Mouse (Mus musculus): ENCODE results near the gene Zmiz1. TPM values are rescaled to one million over a fixed set of nuclear protein-coding genes. Genes with fewer than 3 reads are reported as not detected.
A peak's percentile ranks its signal among the peaks of the same experiment; 100 is the strongest.

Gene Zmiz1
- polyA plus RNA-seq, 1 experiment from 2014 or later, result 4.3 TPM

DNA sequence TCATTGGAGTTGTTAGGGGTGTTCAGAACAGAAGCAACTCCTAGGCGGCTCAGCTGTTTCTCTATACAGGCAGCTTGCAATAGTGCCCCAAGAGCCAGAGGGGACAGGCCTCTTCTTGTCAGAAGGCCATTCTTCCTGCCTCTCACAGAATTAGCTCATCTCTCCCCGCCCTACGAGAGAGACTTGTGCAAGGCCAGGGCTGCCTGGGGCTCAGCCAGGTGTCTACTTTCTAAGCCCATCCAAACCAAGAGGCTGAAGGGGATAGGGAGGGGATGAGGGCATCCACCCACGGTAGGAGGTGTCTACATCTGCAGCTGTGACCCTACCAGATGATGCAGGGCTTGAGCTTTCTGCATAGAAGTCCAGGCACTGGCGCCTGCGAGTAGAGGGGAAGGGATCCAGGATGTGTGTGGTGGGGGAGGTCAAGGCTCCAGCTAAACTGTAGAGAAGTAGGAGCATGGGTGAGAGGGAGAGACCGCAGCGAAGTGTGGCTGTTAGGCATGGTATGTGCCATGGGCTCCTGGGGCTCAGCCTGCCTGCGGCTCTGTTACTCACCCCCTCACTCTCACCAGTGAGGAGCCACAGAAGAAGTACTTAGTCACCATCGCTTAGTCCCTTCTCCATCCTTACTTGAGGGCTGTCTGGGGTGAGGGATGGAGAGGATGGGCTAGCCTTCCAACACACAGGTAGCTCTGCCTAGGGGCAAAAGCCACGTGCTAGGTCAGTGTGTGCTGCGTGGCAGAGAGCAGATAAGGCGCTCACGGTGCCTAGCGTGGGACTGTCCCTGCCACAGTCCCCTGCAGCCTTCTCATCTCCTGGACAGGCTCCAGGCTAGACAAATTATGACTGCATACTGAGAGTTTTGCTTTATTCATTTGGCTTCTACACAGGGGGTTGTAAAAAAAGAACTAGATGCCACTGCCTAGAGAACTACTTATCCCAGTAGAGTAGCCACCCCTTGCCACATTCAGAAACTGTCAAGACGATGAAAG, 130.3 kb downstream of the Zmiz1 start:
- peak overlapping the region; percentile 66; the same call in 1 of the 2 replicates for H3K27ac ChIP-seq (ENCODE audit: low read depth)
- no peak overlapping the region for H3K4me3 ChIP-seq (ENCODE audit: low read depth, low read length)
- peaks cover 16% of the 10 kb centered on the region; the same call in 1 of the 2 replicates for H3K36me3 ChIP-seq (replicated peaks; ENCODE audit: insufficient read depth, low read length)
- no peaks in the 10 kb centered on the region for H3K9me3 ChIP-seq (ENCODE audit: low read length)
- TF ChIP-seq CTCF (IDR thresholded peaks at IDR 0.05; ENCODE audit: low read depth), result no peak
- no peak for TF ChIP-seq EP300 (IDR thresholded peaks at IDR 0.05; ENCODE audit: low read depth)
- ATAC-seq (peak; percentile 29; the same call in 1 of the 2 replicates), DNase-seq (no peak)
- 51% methylated on average over 16 of the region's 16 CpGs for whole genome bisulfite sequencing (ENCODE audit: insufficient replicate concordance)
- H3K4me1 ChIP-seq (ENCODE audit: insufficient read depth), result peaks cover 40% of the 10 kb centered on the region
- H3K27me3 ChIP-seq (ENCODE audit: insufficient read depth, low read length), result no peaks in the 10 kb centered on the region
- no peak overlapping the region for H3K9ac ChIP-seq (replicated peaks)
- H3K4me2 ChIP-seq (ENCODE audit: low read depth, low read length), result 0 out of 2 replicates have a peak overlapping the region, but pooled peaks have one; percentile 9

GRCm38 (mm10) chr14:25591000-25591399, 132.0 kb downstream of the Zmiz1 start:
- Histone ChIP-seq H3K36me3 (replicated peaks; ENCODE audit: insufficient read depth, low read length) (peaks cover 10% of the 10 kb centered on the region; the same call in 1 of the 2 replicates), H3K27me3 (ENCODE audit: insufficient read depth, low read length) (no peaks in the 10 kb centered on the region), H3K27ac (ENCODE audit: low read depth) (no peak overlapping the region), H3K9ac (replicated peaks) (no peak overlapping the region), H3K4me3 (ENCODE audit: low read depth, low read length) (no peak overlapping the region), H3K9me3 (ENCODE audit: low read length) (no peaks in the 10 kb centered on the region), H3K4me2 (ENCODE audit: low read depth, low read length) (no peak overlapping the region), H3K4me1 (ENCODE audit: insufficient read depth) (peaks cover 45% of the 10 kb centered on the region)
- no peak for TF ChIP-seq CTCF (IDR thresholded peaks at IDR 0.05; ENCODE audit: low read depth)
- no peak for TF ChIP-seq EP300 (IDR thresholded peaks at IDR 0.05; ENCODE audit: low read depth)
- DNase-seq, result no peak
- 62% methylated on average over 4 of the region's 5 CpGs for WGBS (ENCODE audit: insufficient replicate concordance)
- no peak for ATAC-seq

DNA sequence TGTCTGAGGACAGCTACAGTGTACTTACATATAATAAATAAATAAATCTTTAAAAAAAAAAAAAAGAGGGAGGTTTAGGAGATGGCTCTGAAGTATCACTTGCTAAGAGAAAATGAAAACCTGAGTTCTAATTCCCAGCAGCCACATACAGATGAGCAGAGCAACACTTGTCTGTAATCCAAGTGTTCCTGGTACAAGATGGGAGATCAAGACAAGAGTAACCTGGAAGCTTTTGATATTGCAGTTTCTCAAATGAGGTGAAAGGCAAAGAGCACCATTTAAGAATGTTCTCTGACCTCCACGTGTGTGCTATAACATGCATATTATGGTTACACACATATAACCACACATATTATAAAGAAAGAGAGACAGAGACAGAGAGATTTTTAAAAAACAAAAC, 132.4 kb downstream of the Zmiz1 start:
- DNase-seq (no peak), ATAC-seq (no peak)
- H3K27ac ChIP-seq (ENCODE audit: low read depth), result no peak overlapping the region
- H3K9me3 ChIP-seq (ENCODE audit: low read length), result no peaks in the 10 kb centered on the region
- no peak overlapping the region for H3K4me3 ChIP-seq (ENCODE audit: low read depth, low read length)
- H3K4me1 ChIP-seq (ENCODE audit: insufficient read depth), result peaks cover 45% of the 10 kb centered on the region
- H3K4me2 ChIP-seq (ENCODE audit: low read depth, low read length), result no peak overlapping the region
- no peak overlapping the region for H3K9ac ChIP-seq (replicated peaks)
- peaks cover 10% of the 10 kb centered on the region; the same call in 1 of the 2 replicates for H3K36me3 ChIP-seq (replicated peaks; ENCODE audit: insufficient read depth, low read length)
- H3K27me3 ChIP-seq (ENCODE audit: insufficient read depth, low read length), result no peaks in the 10 kb centered on the region
- TF ChIP-seq CTCF (IDR thresholded peaks at IDR 0.05; ENCODE audit: low read depth) (no peak), EP300 (IDR thresholded peaks at IDR 0.05; ENCODE audit: low read depth) (no peak)
- WGBS (ENCODE audit: insufficient replicate concordance), result 80% methylated on average over 1 of the region's 1 CpGs

DNA sequence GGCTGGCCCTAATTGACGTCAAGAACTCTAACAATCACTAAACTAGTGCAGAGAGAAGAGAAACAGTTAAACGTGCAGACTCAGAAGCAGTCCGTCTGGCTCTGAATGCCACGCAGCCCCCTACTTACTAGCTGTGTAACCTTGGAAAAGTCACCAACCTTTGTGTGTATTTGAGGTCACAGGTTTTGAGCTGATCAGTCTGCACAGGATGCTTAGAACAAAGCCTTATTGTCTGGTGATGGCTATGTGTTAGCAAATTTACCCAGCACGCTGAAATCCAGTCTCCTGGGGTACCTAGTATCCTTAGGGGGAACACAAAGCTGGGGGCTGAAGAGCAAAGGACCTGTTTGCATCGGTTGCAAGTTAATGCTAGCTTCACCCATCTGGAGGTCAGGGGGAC, 133.5 kb downstream of the Zmiz1 start:
- no peak for ATAC-seq
- H3K27ac ChIP-seq (ENCODE audit: low read depth), result no peak overlapping the region
- no peak overlapping the region for H3K9ac ChIP-seq (replicated peaks)
- no peak overlapping the region for H3K4me2 ChIP-seq (ENCODE audit: low read depth, low read length)
- H3K4me1 ChIP-seq (ENCODE audit: insufficient read depth), result peaks cover 37% of the 10 kb centered on the region
- no peak for DNase-seq
- H3K27me3 ChIP-seq (ENCODE audit: insufficient read depth, low read length), result no peaks in the 10 kb centered on the region
- no peak overlapping the region for H3K4me3 ChIP-seq (ENCODE audit: low read depth, low read length)
- no peaks in the 10 kb centered on the region for H3K9me3 ChIP-seq (ENCODE audit: low read length)
- no peak for TF ChIP-seq CTCF (IDR thresholded peaks at IDR 0.05; ENCODE audit: low read depth)
- no peak for TF ChIP-seq EP300 (IDR thresholded peaks at IDR 0.05; ENCODE audit: low read depth)
- WGBS (ENCODE audit: insufficient replicate concordance), result 71% methylated on average over 6 of the region's 6 CpGs
- peaks cover 10% of the 10 kb centered on the region; the same call in 1 of the 2 replicates for H3K36me3 ChIP-seq (replicated peaks; ENCODE audit: insufficient read depth, low read length)

GRCm38 (mm10) chr14:25593876-25594275, 134.9 kb downstream of the Zmiz1 start:
- peaks cover 25% of the 10 kb centered on the region for H3K4me1 ChIP-seq (ENCODE audit: insufficient read depth)
- ATAC-seq, result no peak
- 82% methylated on average over 8 of the region's 8 CpGs for WGBS (ENCODE audit: insufficient replicate concordance)

DNA sequence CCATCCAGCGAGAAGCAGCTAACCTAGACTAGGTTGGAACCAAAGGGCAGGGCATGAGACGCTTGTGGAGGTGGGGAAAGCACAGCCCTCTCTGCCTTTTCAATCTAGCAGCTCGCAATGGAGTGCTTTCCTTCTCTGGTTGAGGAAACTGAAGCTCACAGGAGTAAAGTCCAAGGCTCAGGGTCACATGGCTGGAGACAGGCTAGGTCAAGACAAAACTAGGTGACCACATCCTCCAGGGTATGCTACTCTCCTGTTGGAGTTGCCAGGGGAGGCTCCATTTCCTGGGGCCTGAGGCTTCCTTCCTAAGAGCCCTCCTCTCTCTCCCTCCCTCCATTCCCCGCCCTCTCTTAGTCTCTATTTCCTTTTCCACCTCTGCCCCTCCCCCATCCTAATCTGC, 135.6 kb downstream of the Zmiz1 start:
- Histone ChIP-seq H3K4me2 (ENCODE audit: low read depth, low read length) (no peak overlapping the region), H3K9me3 (ENCODE audit: low read length) (no peaks in the 10 kb centered on the region), H3K4me3 (ENCODE audit: low read depth, low read length) (no peak overlapping the region), H3K27me3 (ENCODE audit: insufficient read depth, low read length) (no peaks in the 10 kb centered on the region), H3K9ac (replicated peaks) (no peak overlapping the region), H3K36me3 (replicated peaks; ENCODE audit: insufficient read depth, low read length) (peaks cover 17% of the 10 kb centered on the region), H3K27ac (ENCODE audit: low read depth) (peak overlapping the region; percentile 48; the same call in 1 of the 2 replicates), H3K4me1 (ENCODE audit: insufficient read depth) (peaks cover 19% of the 10 kb centered on the region)
- no peak for TF ChIP-seq EP300 (IDR thresholded peaks at IDR 0.05; ENCODE audit: low read depth)
- no peak for TF ChIP-seq CTCF (IDR thresholded peaks at IDR 0.05; ENCODE audit: low read depth)
- no peak; the same call in 1 of the 2 replicates for ATAC-seq
- no peak for DNase-seq
- WGBS (ENCODE audit: insufficient replicate concordance), result 46% methylated on average over 4 of the region's 4 CpGs

More at GRCm38 (mm10) chr14:25593876-25594275, 134.9 kb downstream of the Zmiz1 start:
- Histone ChIP-seq H3K36me3 (replicated peaks; ENCODE audit: insufficient read depth, low read length) (peaks cover 14% of the 10 kb centered on the region), H3K4me2 (ENCODE audit: low read depth, low read length) (no peak overlapping the region), H3K4me3 (ENCODE audit: low read depth, low read length) (no peak overlapping the region), H3K9ac (replicated peaks) (no peak overlapping the region), H3K9me3 (ENCODE audit: low read length) (no peaks in the 10 kb centered on the region), H3K27me3 (ENCODE audit: insufficient read depth, low read length) (no peaks in the 10 kb centered on the region), H3K27ac (ENCODE audit: low read depth) (no peak overlapping the region)
- DNase-seq, result no peak
- TF ChIP-seq EP300 (IDR thresholded peaks at IDR 0.05; ENCODE audit: low read depth) (no peak), CTCF (IDR thresholded peaks at IDR 0.05; ENCODE audit: low read depth) (no peak)
